ENCODE assay signal across 8 mouse cellular contexts in the genomic region with DNA sequence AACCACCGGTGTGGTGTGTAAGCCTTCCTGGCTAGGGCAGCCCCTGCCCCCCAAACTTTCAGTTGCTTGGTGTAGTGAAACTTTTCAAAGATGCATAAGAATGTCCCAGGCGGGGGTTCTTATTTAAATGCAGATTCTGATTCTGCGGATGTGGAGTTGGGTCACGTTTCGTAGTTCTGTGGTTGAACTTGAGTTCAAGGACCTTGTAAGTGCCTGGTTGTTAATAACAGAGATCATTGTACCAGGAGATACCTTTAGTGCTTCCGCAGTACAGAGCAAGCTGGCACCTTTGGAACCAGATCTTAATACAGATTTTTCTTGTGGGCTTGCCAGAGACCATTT. TPM values are rescaled to one million over a fixed set of nuclear protein-coding genes. Genes with fewer than 3 reads are reported as not detected.
A peak's percentile ranks its signal among the peaks of the same experiment; 100 is the strongest.
DNase-seq lines count a peak whose midpoint lies in the region; ATAC-seq and TF ChIP-seq lines count a peak whose summit lies in the region.

No protein-coding gene starts in this region.

- TF ChIP-seq POLR2A in bone marrow, adult 2 months (IDR thresholded peaks at IDR 0.05; ENCODE audit: borderline replicate concordance, control insufficient read depth, low read depth, low read length): no peak

- H3K36me3 ChIP-seq in midbrain, postnatal 0 days (ENCODE audit: insufficient read depth, low read length): no peaks in the 10 kb centered on the region

- no peaks in the 10 kb centered on the region for H3K4me1 ChIP-seq in bone marrow, adult 2 months (ENCODE audit: control insufficient read depth, insufficient read depth, low read length)
- no peaks in the 10 kb centered on the region for H3K4me1 ChIP-seq in midbrain, postnatal 0 days (ENCODE audit: insufficient read depth, low read length)

- WGBS in bone marrow, adult 2 months: 6% methylated on average over 6 of the region's 6 CpGs
- 16% methylated on average over 6 of the region's 6 CpGs for WGBS in midbrain, postnatal 0 days

- peak overlapping the region; percentile 85 for H3K27ac ChIP-seq in layer of hippocampus, adult 2 months
- H3K27ac ChIP-seq in bone marrow, adult 2 months (ENCODE audit: control insufficient read depth, insufficient read depth, low read depth, low read length, poor library complexity): no peak overlapping the region; the same call in 1 of the 2 replicates
- no peak overlapping the region for H3K27ac ChIP-seq in midbrain, postnatal 0 days (ENCODE audit: low read depth, low read length)

- no peak for DNase-seq in layer of hippocampus, adult 2 months (ENCODE audit: low spot score in 2 of 2)
- DNase-seq in layer of hippocampus, adult 18-20 months (ENCODE audit: low spot score in 2 of 2): no peak
- DNase-seq in midbrain, postnatal 0 days (ENCODE audit: low spot score): no peak
- no peak for DNase-seq in layer of hippocampus, postnatal 14 days (ENCODE audit: low spot score in 2 of 2)
- DNase-seq in right cerebral cortex, postnatal 36 days (ENCODE audit: low spot score in 2 of 2): no peak
- DNase-seq in testis, postnatal 14 days (ENCODE audit: low spot score): no peak

- no peak for TF ChIP-seq CTCF in layer of hippocampus, adult 2 months (conservative IDR thresholded peaks at IDR 0.05)
- TF ChIP-seq CTCF in bone marrow, adult 2 months (IDR thresholded peaks at IDR 0.05; ENCODE audit: control insufficient read depth, insufficient read depth, low read length): no peak
- TF ChIP-seq CTCF in midbrain, postnatal 0 days (IDR thresholded peaks at IDR 0.05): no peak

- peak; percentile 11 for ATAC-seq in inflammation-experienced regulatory T-cells, adult 6 months
- no peak for ATAC-seq in midbrain, postnatal 0 days (ENCODE audit: low FRiP score)

- peak overlapping the region; percentile 73 for H3K4me2 ChIP-seq in midbrain, postnatal 0 days (ENCODE audit: low read depth, low read length, poor library complexity, severe bottlenecking)

- H3K4me3 ChIP-seq in layer of hippocampus, adult 2 months: peak overlapping the region; percentile 68
- peak overlapping the region; percentile 73 for H3K4me3 ChIP-seq in bone marrow, adult 2 months (replicated peaks; ENCODE audit: control insufficient read depth, low read depth, low read length)
- H3K4me3 ChIP-seq in midbrain, postnatal 0 days (ENCODE audit: low read depth, low read length): peak overlapping the region; percentile 56

- H3K9me3 ChIP-seq in midbrain, postnatal 0 days (ENCODE audit: low read length): no peaks in the 10 kb centered on the region

- H3K9ac ChIP-seq in midbrain, postnatal 0 days (replicated peaks; ENCODE audit: low read length, poor library complexity, severe bottlenecking): 0 out of 2 replicates have a peak overlapping the region, but pooled peaks have one; percentile 54

- no peaks in the 10 kb centered on the region for H3K27me3 ChIP-seq in midbrain, postnatal 0 days (ENCODE audit: insufficient read depth, low read length)

RNA-seq across cellular contexts. Expression of a gene that starts 0.9 kb away (rescaled TPM):
- total RNA-seq in layer of hippocampus, adult 2 months (2021): 10 to 100 TPM; 35.9 to 37.7 TPM
- 10 to 100 TPM; 30.9 to 31.6 TPM for total RNA-seq in layer of hippocampus, adult 18-20 months (2021)
- polyA plus RNA-seq in bone marrow, adult 2 months (2011; ENCODE audit: insufficient read depth, insufficient read length, low replicate concordance, missing spikeins): 7.1 and 16.0 TPM in 2 replicates
- 10 to 100 TPM; 21.5 to 49.1 (median 47.1) TPM for polyA plus RNA-seq in inflammation-experienced regulatory T-cells, adult 6 months (2017; shearing (Covaris generic))
- total RNA-seq in midbrain, postnatal 0 days (2014; rRNA removed): 14.7 and 20.3 TPM in 2 replicates
- polyA plus RNA-seq in midbrain, postnatal 0 days (2015; fragmentation: Nextera tagmentation; extraction: Ambion mirVana): 12.6 and 13.7 TPM in 2 replicates
- total RNA-seq in layer of hippocampus, postnatal 14 days (2021): 10 to 100 TPM; 20.7 to 22.1 TPM
